Mouse (Mus musculus) gonadal fat pad, adult 2 months (tissue): ENCODE results near the gene Aco2. TPM values are rescaled to one million over a fixed set of nuclear protein-coding genes. Genes with fewer than 3 reads are reported as not detected.

Source experiments
- DNase-seq: peaks from one replicate; pipeline ENCODE4 v3.0.0-alpha.2; 2012; ENCODE audit warnings: low read depth
- polyA plus RNA-seq: library from polyadenylated mRNA; depleted of rRNA; stranded (reverse); fragments of >200 nt; gene quantifications from 2 replicates; pipeline ENCODE4 v1.2.3, GENCODE M21; 2012

Aco2 gene
- polyA plus RNA-seq, 1 experiment: 305 TPM

- DNase-seq: no peak
Observed at GRCm38 (mm10) chr15:81920546-81921217, 48.6 kb downstream of the Aco2 start.

- DNase-seq: no peak
Observed at GRCm38 (mm10) chr15:81921255-81921654, 49.1 kb downstream of the Aco2 start.

- DNase-seq: no peak
Observed at GRCm38 (mm10) chr15:81924933-81925332, 52.8 kb downstream of the Aco2 start.

- DNase-seq: no peak
Observed at GRCm38 (mm10) chr15:81925760-81926445, 53.8 kb downstream of the Aco2 start, which contains the start of gene Polr3h. TSS of gene Polr3h (minus strand) at chr15:81926240.

GRCm38 (mm10) chr15:81926446-81926822 lies 54.3 kb downstream of the Aco2 start:
- DNase-seq: no peak

GRCm38 (mm10) chr15:81927741-81928140 lies 55.6 kb downstream of the Aco2 start:
- no peak for DNase-seq

- no peak for DNase-seq
Observed at GRCm38 (mm10) chr15:81928277-81928676, 56.2 kb downstream of the Aco2 start.

GRCm38 (mm10) chr15:81932951-81933470 lies 60.9 kb downstream of the Aco2 start:
- no peak for DNase-seq

- DNase-seq: no peak
Observed at GRCm38 (mm10) chr15:81933986-81934385, 61.9 kb downstream of the Aco2 start.

- DNase-seq: no peak
Observed at GRCm38 (mm10) chr15:81935869-81936637, 63.9 kb downstream of the Aco2 start.

GRCm38 (mm10) chr15:81936679-81937078 lies 64.6 kb downstream of the Aco2 start, which contains the start of gene Csdc2:
TSS of gene Csdc2 (plus strand) at chr15:81936759.
- DNase-seq: no peak

GRCm38 (mm10) chr15:81937098-81937972 lies 65.2 kb downstream of the Aco2 start:
- no peak for DNase-seq

- no peak for DNase-seq
Observed at GRCm38 (mm10) chr15:81938246-81938645, 66.1 kb downstream of the Aco2 start.

- no peak for DNase-seq
Observed at GRCm38 (mm10) chr15:81939157-81939715, 67.1 kb downstream of the Aco2 start.

GRCm38 (mm10) chr15:81939774-81940173 lies 67.7 kb downstream of the Aco2 start:
- DNase-seq: no peak

GRCm38 (mm10) chr15:81940219-81940618 lies 68.1 kb downstream of the Aco2 start:
- no peak for DNase-seq

- DNase-seq: no peak
Observed at GRCm38 (mm10) chr15:81941010-81941409, 68.9 kb downstream of the Aco2 start.

GRCm38 (mm10) chr15:81943176-81943749 lies 71.2 kb downstream of the Aco2 start:
- DNase-seq: no peak

GRCm38 (mm10) chr15:81949076-81949475 lies 77.0 kb downstream of the Aco2 start:
- no peak for DNase-seq

- no peak for DNase-seq
Observed at GRCm38 (mm10) chr15:81949476-81950131, 77.5 kb downstream of the Aco2 start.
